Mouse (Mus musculus) gastrocnemius, postnatal 14 days (tissue): ENCODE data around the gene Mest. TPM values are rescaled to one million over a fixed set of nuclear protein-coding genes. Genes with fewer than 3 reads are reported as not detected.
A peak's percentile ranks its signal among the peaks of the same experiment; 100 is the strongest.

Source experiments
- DNase-seq: peaks from one replicate; pipeline ENCODE4 v3.0.0; 2021; ENCODE audit warnings: mixed read lengths
- intact Hi-C: fragments of 180-260 bp; cut with DNase I; formaldehyde crosslinking; loops from one replicate; pipeline ENCODE4 v1.15.1; 2025; ENCODE audit warnings: low total_unique reads
- long read RNA-seq, 2 experiments: library from polyadenylated mRNA; stranded (forward); transcript quantifications; one replicate each; pipeline ENCODE4 v2.0.0; 2021
- total RNA-seq, 2 experiments: library from RNA; stranded (reverse); gene quantifications; 2 replicates each; pipeline ENCODE4 v1.2.3; 2021

Mest gene
- total RNA-seq: 100 to 1,000 TPM in 1 of 2 experiments, 10 to 100 TPM in 1; 64.5 to 101 TPM
- long read RNA-seq, experiment 1, transcript Mest-211 (12 exons, 2,561 nt): major isoform, 85 of 98 reads
- long read RNA-seq, experiment 1, partial matches to known transcripts: 12 of 98 reads
- long read RNA-seq, experiment 1, other reads (novel, unspliced or antisense): 1 of 98 reads
- long read RNA-seq, experiment 2, transcript Mest-211 (12 exons, 2,561 nt): major isoform, 80 of 95 reads
- long read RNA-seq, experiment 2, partial matches to known transcripts: 11 of 95 reads
- long read RNA-seq, experiment 2, other reads (novel, unspliced or antisense): 4 of 95 reads

DNA sequence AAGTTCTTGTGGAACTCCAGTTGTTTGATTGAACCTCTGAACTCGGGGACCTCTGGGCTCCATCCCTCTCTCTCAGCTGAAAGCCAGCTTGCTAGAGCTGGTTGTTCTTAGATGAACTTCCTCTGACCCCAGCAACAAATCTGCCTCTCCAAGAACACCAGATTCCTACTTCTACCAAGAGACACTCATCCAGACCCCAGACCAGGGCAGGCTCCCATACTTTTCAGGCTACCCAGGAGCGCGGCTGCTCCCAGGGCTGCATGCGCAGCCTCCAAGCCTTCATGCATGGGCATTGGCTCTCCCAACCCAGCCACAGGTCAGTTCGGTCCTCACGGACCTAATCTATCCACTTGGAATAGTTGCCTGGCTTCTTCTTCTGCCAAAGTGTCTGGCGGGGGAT lies at the start of gene Mest:
Gene Mest, plus strand, starts transcription at position 217 of the 400 bp plus-strand sequence.
- DNase-seq: no peak
- intact Hi-C loops: no loop called here

DNA sequence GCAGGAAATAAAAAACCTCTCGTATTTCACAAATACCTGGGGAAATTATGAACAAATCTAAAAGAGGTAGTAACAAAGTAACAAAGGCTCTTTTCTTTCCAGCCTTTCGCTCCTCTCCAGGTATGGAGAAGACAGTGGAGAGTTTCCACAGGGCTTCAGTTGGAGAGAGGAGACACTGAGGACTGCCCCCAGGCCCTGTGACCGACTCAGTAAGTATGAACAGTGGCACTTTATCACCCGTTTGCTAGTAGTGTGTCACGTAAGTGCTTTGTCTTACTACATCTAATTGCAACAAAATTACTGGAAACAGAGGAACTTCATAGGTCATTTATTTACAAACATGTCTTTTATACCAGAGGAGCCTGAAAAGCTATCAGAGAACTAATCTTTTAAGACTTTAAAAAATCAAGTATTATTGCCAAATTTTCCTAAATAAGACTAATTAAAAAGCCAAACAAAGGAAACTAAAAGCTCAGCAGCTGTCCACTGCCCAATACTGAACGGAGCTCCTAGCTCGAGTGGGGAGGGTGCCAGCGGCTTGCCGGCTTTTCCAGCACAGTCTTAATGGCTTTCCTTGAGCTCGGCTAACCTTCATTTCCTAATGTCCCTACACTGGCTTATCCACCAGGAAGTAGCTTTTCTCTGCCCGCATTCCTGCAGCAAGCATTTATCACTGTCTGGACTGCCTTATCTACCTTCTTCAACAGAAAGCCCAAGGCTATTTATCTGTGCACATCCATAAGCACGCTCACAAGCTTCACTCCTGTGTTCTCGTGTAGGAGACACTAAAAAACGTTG lies 49.4 kb upstream of the Mest start:
- DNase-seq: peak; percentile 73
- intact Hi-C loops: no loop called here

DNA sequence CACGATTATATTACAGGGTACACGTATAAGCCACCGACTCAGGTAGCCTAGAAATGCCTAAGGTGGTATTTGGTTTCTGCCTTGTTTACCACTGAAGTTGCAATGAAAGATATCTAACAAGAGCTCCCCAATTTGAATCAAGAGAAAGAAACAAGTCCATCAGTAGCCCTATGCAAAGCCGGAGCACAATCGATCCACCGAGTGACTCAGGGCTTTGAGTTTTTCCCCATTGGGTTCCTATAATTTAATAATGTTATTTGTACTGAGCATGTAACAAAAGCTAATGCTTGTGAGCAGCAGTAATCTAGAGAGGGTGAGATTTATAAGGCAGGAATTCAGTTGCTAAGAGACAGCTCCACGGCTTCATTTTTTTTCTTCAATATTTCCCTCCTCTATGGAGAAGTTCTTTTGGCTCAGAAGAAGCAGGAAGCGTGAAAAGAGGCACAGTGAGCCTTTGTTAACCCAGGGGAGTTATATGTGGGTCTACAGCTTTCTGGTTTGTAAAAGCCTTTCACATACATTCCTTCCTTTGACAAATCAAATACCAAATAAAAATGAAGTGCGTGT lies 48.5 kb upstream of the Mest start:
- DNase-seq: no peak
- intact Hi-C loops: no loop called here

DNA sequence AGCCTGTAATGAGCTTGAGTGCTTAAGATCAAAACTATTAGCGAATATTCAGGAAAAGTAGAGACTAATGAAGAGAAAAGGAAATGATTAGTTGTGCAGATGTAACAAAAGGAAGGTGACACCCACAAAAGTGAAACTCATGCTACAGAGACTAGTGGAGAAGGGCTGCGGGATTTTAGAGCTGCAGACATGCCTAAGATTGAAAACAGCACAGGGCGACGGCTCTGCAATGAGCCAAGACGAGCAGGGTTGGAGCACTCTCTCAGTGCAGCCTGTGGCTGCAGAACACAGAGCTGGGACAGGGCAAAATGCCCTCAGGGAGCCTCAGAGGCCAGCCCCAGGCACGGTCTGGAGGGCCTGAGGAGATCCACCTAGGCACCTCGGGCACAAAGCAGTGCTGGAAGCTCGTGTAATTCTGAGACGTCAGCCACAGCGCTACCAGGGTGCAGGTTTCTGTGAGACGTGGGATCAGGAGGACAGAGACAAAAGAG lies 48.0 kb upstream of the Mest start:
- intact Hi-C loops: no loop called here
- peak; percentile 47 for DNase-seq

DNA sequence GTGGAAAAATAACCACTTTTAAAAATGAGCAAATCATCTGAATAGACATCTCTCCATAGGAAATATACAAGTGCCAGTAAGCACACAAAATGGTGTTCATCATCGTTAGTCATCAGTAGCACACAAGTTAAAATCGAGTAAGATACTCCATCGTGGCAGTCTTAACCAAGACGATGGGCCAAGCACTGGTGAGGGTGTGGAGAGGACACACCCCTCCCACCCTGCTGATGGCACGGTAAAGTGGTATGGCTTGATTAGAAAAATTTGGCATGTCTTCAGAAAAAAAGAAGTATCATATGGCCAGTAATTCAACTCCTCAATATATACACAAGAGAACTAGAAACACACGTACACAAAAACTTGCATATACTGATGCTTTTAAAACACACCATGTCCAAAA lies 46.8 kb upstream of the Mest start:
- intact Hi-C loops: no loop called here

DNA sequence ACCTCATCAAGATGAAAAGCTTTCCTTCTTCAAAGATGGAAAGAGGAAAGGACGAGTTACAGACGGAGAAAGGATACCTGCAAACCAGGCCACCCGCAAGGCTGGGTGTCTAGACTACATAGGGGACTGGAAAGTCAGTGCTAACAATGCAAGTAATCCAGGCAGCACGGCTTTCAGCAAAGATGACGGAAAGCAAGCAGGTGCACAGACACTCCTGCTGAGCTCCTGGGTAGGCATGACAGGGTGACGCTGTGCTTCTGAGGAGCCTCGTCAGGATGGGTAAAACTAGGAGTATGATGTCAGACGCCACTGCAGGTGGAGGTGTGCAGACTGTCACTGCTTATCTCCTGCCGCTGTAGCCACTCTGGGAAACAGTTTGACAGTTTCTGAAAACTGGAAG lies 45.8 kb upstream of the Mest start:
- intact Hi-C loops: no loop called here
- DNase-seq: no peak

More for the DNA sequence above, 46.8 kb upstream of the Mest start:
- no peak for DNase-seq

DNA sequence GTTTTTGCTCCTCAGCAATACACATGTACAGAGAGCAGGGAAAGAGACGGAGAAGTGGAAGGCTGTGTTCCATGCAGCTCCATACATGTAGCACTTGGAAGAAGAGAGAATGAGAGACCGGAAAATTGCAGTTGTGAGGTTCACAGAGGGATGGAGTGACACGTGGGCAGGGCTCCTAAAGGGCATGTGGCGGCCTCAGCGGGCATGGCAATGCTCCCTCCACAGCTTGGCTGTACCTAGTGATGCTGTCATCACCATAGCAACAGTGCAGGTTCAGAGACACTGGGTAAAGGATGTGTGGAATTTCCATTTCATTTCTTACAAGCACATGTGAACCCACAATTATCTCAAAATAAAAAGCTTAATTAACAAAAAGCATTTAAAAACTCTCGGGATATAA lies 44.9 kb upstream of the Mest start:
- intact Hi-C loops: no loop called here
- no peak for DNase-seq

DNA sequence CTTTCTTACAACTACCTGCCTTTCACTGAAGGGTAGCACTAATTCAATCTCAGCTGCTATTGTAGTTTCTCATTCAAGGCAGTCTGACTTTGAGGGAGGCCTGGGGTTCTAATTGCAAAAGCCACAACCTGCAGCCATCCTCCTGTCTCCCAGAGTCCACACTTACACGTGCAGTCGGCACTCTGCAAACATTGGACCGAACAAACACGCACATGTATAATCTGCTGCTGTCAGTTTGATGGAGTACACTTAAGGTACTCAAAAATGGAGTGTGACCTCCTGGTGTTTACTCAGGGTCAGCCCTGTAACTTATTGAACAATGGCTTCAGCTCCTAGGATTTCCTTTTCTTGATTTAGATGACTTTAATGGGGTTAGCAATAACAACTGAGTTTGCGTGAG lies 43.8 kb upstream of the Mest start:
- DNase-seq: no peak
- intact Hi-C loops: no loop called here

DNA sequence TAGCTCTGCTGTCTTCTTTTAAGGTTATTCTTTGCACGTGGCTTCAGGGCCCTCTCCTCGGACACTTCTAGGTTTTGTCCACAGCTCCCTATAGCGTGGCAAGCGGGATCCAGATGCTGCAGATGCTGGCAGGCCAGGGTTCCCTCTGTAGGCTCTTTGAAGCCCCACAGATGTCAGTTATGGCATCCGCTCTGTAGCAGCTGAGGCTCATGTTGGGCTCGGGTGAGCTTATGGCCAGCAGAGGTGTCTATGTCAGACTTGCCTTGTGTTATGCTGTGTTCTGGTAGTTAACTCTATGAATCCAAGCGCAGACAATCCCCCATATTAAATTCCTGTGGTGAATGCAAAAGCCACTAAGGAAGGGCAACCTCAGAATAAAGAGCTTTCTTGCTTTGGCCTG lies 42.9 kb upstream of the Mest start:
- DNase-seq: no peak
- intact Hi-C loops: no loop called here

DNA sequence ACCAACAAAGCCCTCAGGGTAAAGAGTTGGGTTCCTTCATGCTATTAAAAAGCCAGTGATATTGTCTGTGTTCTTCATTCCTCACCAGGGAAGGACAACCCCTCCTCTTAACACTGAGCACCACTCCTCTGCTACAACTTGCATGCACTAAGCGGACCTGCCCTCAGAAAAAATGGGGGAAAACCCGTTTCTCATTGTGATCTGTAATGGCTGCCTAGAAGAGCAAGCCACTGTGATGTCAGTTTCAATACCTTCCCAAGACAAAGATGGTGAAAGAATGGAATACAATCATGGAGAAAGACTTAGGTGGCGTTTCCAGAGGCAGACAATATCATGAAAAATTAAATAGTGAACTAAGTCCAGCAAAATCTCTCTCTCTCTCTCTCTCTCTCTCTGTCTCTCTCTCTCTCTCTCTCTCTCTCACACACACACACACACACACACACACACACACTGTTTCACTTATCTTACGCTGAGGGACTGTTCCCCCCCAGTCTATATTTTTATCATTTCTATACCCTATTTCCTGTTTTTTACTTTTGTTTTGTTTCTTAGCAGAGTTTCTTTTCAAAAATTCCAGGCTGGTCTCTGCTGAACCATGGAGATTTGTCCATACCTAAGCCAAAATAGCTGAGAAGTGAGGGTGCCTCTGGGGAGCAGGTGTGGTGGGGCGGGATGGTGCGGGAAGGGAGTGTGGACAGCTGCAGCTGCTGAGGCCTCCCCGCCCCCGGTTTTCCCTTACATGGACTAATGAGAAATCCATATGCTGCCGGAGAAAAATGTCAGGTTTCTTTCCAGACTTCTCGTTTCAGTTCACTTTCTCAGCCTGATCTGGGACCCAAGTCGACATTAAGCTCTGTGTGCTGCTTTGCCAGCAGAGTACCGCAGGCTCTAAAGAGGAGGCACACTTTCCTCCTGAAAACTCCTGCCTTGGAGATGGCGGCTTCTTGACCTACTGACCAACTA lies 41.1 kb upstream of the Mest start:
- DNase-seq: peak; percentile 79
- intact Hi-C loops: no loop called here

DNA sequence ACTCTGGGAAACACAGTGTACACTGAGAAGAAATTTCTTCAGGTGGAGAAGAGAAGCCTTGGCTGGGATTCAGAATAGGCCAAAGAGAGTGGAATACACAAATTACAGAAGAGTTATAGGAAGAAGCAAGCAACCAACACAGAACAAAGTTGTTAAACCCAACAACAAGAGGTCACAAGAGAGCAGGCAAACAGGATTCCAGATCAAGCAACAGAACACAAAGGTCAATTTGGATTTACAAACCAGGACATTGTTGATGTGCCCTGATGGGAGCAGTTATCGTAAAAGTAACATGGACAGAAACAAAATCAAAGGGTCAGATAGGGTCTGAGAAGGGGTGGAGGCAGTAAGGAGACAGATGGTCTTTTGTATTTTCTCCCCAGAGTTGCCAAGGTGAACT lies 38.8 kb upstream of the Mest start:
- no peak for DNase-seq
- intact Hi-C loops: no loop called here

DNA sequence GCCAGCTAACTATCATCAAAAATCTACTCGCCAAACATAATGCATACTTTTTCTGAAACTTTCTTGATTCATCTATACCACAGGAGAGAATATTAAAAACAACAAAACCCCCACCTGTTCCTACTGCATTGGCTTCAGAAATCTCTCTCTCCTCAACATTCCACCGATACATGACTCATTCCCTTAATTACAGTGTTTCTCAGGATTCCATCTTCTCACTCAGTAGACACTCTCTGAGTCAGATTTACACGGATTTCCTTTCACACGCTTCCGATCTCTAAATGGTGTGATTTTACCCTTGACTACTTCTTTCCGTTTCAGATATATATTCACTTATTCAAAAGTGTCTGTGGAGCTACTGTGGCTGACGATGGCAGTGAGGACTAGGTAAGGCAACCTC lies 36.1 kb upstream of the Mest start:
- intact Hi-C loops: no loop called here
- no peak for DNase-seq

DNA sequence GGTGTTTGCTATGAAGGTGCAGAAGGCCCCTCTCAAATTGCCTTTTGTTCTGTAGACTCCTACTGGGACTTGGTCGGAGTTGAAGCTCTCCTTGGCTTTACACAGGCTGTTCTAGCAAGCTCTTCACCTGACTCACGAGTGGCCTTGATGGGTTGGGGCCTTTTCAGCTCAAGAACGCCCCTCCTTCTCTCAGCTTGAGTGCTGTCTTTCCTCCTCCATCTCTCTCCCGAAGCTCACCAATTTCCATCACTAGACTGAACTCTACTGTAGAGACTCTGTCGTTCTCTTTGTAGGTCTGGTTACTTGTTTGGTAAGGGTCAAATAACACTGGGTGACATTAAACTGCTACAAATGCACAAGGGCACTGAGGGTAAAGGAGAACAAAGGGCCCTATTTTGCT lies 30.5 kb upstream of the Mest start:
- DNase-seq: no peak
- intact Hi-C loops: no loop called here

DNA sequence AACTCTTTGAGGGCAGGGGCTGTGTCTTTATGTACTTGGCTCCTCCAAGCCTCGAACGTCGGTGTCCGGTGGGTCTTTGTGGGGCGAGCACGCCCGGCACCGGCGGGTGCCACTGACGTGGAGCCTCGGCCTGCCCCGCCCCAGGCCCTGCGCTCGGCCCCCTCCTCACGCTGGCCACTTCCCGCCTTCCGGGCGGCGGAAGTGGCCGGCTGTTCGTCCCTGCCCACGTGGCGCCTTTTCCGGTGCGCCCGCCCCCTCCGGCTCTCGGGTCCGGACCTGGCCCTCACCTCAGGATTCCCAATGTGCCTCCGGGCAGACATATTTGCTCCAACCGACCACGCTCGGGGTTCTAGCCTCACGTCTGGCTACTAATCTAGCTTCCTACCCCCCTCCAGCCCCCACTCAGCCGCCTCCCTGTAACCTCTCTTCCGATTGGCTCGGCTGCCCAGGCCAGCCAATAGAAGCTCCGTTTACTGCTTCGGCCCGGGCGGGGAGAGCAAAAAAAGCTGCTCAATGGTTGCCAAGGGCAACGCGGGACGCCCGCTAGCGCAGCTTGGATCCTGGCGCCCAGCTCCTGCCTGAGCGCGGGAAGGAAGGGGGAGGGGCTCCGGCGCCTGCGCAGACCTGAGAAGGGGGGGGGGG lies 29.9 kb upstream of the Mest start, which contains the start of gene Cep41:
Gene Cep41, minus strand, starts transcription at position 400 of the 642 bp plus-strand sequence.
- intact Hi-C loops: no loop called here
- DNase-seq: peak; percentile 95

DNA sequence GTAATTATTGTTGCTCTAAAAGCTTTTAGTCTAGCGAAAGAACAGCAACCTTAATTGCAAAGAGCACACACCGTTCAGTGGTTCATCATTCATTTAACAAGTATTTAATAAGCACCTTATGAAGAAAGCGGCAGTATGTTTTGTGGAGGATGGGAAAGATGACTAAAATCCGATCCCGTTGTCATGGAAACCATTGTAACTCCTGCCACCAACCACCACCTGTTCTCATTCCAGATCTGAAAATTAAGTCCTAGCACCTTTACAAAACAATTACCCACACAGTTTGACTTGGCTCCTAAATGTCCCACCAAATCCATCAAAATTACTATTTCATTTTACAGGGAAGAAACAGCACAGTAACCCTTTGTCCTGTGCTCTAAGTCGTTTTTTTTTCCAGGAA lies 29.1 kb upstream of the Mest start:
- no peak for DNase-seq
- intact Hi-C loops: no loop called here

DNA sequence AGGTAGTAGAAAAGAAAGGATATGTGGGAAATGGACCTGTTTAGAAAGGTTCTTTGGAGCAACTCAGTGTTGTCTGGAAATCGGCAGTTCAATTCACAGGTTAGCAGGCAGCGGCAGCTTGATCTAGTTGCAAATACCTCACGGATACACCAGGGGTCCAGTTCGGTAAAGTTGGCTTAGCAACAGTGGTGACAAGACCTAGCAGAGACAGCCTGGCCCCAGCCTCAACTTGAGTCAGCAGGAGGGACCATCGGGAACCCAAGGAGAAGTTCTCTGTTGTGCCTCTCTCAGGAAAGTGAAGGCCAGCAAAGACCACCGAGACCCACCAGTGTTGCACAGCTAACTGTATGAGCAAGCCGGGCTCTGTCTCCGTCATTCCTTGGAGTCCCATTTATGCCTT lies 28.2 kb upstream of the Mest start:
- DNase-seq: no peak
- intact Hi-C loops: no loop called here

DNA sequence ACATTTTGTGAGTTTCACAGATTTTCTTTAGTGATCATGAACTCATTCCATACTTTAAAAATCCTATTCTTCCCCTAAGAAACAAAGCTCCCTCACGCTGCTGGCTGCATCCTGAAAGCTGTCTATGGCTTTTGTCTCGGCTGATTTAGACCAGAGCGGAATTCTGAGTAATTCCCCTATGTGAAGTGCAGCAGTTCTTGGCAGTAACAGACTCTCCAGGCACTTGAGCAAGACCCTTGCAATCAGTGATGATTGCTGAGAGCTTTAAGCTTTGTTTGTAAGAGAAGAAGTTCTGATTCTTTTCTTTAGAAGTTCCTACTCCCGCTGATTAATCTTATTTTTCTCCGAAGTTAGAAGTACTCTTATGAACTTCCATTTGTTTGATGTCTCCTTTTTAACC lies 25.9 kb upstream of the Mest start:
- no peak for DNase-seq
- intact Hi-C loops: no loop called here

DNA sequence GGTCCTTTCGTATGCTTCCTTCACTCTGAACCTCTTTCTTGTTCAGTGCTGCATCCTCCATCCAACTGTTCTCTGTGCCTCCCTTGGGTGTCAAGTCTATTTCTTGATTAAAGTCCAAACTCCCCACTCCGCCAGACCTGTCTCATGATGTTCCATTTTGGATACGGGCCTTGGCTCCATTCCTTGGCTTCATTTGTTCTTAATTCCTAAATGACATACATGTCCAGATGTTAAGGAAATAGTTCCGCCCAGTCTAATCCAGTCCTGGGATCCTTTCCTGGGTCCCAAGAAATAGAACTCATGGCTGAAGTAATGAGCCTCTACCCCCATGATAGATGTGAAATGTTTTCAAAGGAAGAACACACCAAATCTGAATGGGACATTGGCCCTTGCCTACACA lies 25.3 kb upstream of the Mest start:
- DNase-seq: peak; percentile 33
- intact Hi-C loops: no loop called here

DNA sequence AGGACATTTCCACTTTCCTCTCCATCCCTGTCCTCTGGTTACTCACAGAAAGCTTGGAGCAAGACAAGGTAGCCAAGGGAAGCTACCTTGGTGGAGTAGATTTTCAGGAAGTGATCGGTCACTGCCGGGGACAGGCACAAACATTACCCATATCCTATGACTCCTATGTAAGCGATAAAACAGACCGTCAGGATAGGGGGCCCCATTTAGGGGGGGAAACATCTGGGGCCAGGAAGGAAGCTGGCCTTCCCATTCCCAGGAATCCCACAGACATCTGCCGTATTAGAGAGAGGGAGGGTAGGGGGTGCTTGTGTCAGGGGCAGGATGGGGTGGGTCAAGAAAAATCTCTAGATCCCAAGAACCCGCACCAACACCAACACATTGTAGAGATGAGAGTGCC lies 23.2 kb upstream of the Mest start:
- intact Hi-C loops: no loop called here
- no peak for DNase-seq
